Mouse (Mus musculus) c-Kit-positive CD71-negative TER-119-negative erythroid progenitor cells, embryonic 14.5 days (primary cell): ENCODE measurements around the gene Btf3.
A peak's percentile ranks its signal among the peaks of the same experiment; 100 is the strongest.

ENCODE experiments used
- DNase-seq: peaks from one replicate; pipeline ENCODE4 v3.0.0-alpha.2; 2013; ENCODE audit warnings: low read depth

Gene Btf3

DNA sequence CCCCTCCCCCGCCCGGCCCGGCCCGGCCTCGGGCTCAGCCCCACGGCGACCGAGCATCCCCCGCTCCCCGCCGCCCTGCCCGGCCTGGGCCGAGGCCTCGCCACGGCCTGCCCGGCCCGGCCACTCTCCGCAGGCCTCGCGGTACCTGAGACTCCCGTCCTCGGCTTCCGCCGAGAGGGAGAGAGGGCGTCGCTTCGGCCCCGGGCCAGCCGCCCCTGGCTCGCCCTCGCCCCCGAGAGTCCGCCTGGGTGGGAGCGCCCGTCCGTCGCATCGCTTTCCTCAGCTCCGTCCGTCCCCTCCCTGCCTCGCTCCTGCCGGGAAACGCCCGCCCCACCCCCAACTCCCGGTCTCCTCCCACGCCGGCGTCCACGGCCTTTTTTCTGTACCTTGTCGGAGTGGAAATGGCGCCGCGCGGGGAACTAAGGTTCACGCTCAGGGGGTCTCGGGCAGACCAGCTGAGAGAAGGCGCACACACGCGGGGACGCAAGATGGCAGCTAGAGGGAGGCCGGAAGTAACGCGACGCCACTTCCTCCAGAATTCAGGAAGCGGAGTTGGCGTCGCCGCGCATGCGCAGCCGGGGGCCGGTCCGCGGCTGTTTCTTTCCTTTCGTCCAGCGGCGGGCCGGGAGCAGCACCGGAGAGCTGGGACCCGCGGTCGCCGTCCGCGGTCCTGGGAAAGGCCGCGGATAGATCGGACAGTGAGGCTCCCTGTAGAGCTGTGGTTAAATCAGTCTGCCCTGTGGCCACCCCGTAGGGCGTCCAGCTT, at the start of gene Btf3:
Gene Btf3 (minus strand): TSS at position 527 of the 766 bp plus-strand sequence.
- DNase-seq: peak; percentile 93

DNA sequence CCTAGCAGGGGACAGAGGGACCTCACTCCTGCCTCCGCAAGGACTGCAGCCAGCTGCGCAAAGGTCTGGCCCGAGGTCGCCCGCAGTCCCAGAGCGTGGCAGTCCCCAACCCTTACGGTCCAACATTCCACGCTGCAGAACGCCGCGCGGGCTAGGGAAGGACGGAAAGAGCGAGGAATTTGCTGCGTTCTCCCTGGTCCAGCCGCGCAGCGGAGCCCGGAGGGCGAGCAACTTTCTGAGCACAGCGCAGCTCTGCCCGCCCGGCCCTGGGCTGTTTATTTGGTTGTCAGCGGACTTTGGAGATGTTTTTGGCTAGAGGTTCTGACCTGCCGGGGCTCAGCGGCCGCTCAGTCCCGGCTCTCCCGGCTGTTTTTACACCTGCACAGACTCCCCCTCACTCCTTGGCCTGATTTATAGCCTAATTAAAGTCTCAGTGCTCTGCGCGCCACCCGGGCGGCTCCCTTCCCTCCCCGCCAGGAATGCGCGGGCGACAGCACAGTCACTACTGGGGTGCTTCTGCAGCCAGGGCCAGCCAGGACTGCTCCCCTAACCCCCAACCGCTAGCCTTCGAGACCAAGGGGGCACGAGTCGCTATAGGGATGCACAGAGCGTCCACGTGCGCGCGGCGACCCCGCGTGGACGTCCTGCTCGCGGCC, 49.1 kb upstream of the Btf3 start:
- DNase-seq: no peak

- no peak for DNase-seq
Observed at GRCm38 (mm10) chr13:98365081-98365480, 48.3 kb upstream of the Btf3 start.

GRCm38 (mm10) chr13:98363046-98363445, 46.2 kb upstream of the Btf3 start:
- no peak for DNase-seq

- DNase-seq: no peak
Observed at GRCm38 (mm10) chr13:98361161-98361560, 44.4 kb upstream of the Btf3 start.

GRCm38 (mm10) chr13:98360391-98360790, 43.6 kb upstream of the Btf3 start:
- DNase-seq: no peak

DNA sequence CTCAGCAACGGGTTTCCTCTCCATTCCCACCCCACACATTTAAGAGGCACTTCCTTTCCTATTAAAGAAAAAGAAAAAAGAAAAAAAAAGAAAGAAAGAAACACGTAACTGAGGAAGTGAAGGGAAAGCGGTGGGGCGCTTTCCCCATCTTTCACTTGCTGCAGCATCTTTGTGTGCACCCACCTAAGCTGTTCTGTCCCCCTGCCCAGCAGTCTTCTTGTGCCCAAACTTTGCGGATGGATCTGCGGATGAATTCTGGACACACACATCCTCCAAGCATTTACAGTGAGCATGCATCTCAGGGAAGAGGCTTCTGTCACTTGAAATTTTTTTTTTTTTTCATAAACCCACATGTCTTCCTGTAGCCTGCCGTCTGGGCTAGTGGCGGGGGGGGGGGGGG, 42.5 kb upstream of the Btf3 start:
- no peak for DNase-seq

DNA sequence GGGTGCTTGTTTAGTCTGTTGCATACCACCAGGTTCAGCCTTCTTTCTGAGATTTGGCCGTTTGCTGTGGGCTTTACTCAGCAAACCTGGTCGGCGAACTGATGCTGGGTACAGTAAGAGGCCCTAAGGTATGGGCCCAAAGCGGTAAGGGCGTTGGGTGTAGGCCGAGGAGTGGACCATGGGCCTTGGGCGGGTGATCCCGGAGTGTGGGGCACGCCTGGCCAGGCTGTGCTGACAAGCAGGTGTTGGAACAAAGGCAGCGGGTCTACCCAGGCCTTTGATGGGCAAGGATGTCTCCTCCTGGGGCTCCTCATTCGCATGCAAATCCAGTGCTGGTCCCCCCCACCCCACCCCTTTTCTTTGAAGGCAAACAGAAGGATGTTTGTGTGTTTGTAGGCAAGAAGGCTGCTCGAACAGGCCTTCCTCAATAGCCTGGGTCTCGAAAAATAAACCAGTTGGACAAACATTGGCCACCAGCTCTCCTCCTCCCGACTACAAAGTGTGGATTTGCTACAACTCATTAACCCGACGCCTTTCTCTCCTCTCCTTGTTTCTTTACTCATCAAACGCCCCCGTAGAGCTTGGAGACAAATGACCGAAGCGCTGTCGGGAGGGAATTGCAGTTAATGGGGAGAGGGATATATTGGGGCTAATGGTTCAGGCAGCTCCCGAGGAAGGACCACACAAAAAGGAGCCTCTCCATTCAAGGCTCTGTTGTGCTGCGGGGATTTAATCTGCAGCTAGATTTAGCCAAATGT, 41.8 kb upstream of the Btf3 start:
- DNase-seq: no peak

GRCm38 (mm10) chr13:98357433-98358423, 40.9 kb upstream of the Btf3 start:
- DNase-seq: no peak

- no peak for DNase-seq
Observed at GRCm38 (mm10) chr13:98356973-98357425, 40.2 kb upstream of the Btf3 start.

GRCm38 (mm10) chr13:98356176-98356972, 39.6 kb upstream of the Btf3 start:
- no peak for DNase-seq

DNA sequence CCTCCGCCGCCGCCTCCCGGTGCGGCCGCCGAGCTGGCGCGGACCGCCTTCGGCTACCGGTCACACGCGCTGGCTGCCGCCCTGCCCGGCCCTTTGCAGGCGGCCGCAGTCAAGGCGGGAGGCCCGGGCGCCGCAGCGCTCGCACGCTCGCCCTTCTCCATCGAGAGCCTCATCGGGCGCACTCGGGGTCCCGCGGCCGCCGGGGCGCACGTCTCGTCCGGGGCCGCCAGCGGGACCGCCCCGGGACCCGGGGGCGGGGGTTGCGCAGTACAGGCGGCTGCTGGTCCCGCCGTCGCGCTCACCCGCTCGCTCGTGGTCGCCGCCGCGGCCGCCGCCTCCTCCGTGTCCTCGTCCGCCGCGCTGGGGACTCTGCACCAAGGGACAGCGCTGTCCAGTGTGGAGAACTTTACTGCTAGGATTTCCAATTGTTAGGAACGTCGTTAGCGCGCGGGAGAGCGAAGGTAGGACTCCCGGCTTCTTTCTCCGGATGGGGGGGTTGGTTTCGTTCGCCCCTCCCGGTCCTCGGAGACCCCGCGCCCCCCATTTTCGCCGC, 38.8 kb upstream of the Btf3 start:
- no peak for DNase-seq

DNA sequence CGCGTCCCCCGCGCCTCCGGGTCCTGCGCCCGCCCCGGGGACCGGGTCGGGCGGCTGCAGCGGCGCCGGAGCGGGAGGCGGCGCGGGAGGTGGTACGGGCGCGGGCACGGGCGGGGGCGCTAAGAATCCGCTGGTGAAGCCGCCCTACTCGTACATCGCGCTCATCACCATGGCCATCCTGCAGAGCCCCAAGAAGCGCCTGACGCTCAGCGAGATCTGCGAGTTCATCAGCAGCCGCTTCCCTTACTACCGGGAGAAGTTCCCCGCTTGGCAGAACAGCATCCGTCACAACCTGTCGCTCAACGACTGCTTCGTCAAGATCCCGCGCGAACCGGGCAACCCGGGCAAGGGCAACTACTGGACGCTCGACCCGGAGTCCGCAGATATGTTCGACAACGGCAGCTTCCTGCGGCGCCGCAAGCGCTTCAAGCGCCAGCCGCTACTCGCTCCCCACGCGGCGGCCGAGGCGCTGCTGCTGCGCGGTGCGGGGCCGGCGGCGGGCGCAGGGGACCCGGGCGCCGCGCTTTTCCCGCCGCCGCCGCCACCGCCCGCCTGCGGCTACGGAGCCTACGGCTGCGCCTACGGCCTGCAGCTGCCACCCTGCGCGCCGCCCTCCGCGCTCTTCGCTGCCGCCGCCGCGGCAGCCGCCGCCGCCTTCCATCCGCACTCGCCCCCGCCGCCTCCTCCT, 38.2 kb upstream of the Btf3 start:
- DNase-seq: no peak

GRCm38 (mm10) chr13:98354090-98354801, 37.4 kb upstream of the Btf3 start, which contains the start of gene Foxd1:
Foxd1 (plus strand) TSS chr13:98354242.
- no peak for DNase-seq

GRCm38 (mm10) chr13:98353709-98354089, 36.9 kb upstream of the Btf3 start:
- DNase-seq: no peak

DNA sequence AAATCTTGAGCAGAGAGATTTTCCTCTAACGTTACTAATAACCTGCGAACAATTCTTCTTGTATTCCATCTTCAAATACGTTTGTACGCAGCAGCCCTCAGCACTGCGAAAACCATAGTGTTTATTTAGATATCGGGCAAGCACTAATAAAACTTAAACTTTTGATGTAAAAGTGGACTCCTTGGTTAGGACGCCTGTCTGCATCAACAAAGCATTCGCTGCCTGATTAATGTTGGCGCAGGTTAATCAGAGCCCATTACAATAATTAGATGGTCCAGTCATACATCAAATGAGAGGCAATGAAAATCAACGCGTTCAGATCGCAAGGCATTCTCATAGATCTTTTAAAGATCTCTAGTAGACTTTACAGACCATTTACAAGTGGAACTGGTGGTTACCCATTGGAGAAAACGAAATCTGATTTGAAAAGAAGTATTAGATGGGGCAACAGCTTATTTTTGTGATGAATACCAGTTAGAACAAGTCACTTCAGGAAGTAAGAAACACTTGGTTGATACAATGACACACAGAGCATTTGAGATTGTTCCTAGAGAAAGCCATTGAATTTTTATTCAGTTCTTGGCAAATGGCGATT, 35.7 kb upstream of the Btf3 start:
- DNase-seq: no peak

- DNase-seq: no peak
Observed at GRCm38 (mm10) chr13:98351527-98351926, 34.7 kb upstream of the Btf3 start.

- DNase-seq: no peak
Observed at GRCm38 (mm10) chr13:98349491-98349890, 32.7 kb upstream of the Btf3 start.

DNA sequence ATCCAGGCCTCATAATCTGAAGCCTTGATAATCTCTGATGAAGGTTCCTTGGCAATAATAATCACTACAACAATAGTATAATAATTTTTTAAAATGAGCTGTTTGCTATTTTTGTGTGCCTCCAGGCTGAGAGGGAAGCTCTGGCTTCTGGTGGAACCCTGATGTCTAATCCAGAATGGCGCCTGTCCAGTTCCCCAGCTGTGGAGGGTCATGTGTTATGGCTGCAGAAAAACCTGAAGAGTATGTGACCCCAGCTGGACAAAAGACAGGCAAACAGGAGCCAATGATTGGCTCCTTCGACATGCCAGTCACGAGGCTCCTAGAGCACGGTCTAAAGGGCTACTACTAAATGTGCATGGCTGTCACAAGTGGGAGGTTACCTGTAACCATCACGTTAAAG, 23.7 kb upstream of the Btf3 start:
- DNase-seq: no peak
